ENCODE assay signal across 8 mouse cellular contexts in genomic region chr6:136803739-136804633, GRCm38 (mm10). TPM values are rescaled to one million over a fixed set of nuclear protein-coding genes. Genes with fewer than 3 reads are reported as not detected.
DNase-seq lines count a peak whose midpoint lies in the region; ATAC-seq and TF ChIP-seq lines count a peak whose summit lies in the region.

Gene Hist4h4, minus strand, starts transcription at chr6:136804415.

- H3K27me3 ChIP-seq in forebrain, embryonic 10.5 days (ENCODE audit: poor library complexity, severe bottlenecking), result no peaks in the 10 kb centered on the region
- H3K27me3 ChIP-seq in heart, embryonic 16.5 days (ENCODE audit: control insufficient read depth, insufficient read depth, low read length), result no peaks in the 10 kb centered on the region
- no peaks in the 10 kb centered on the region for H3K27me3 ChIP-seq in liver, embryonic 16.5 days (ENCODE audit: control insufficient read depth, insufficient read depth, low read depth, low read length)
- H3K27me3 ChIP-seq in neural tube, embryonic 13.5 days, result no peaks in the 10 kb centered on the region
- no peaks in the 10 kb centered on the region for H3K27me3 ChIP-seq in testis, adult 2 months (ENCODE audit: control insufficient read depth, insufficient read depth, low read length)

- DNase-seq in CD8-positive naive resting alpha-beta T cell, adult 2 months (ENCODE audit: low read depth in 2 of 2, low spot score in 2 of 2), result peak; percentile 87 to 90
- peak; percentile 99 for DNase-seq in c-Kit-positive CD71-negative TER-119-negative erythroid progenitor cells, embryonic 14.5 days (ENCODE audit: low read depth)
- DNase-seq in forebrain, embryonic 10.5 days (ENCODE audit: extremely low spot score, low spot score), result peak; percentile 92
- peak; percentile 94 to 96 for DNase-seq in kidney, postnatal 36 days

- 0 out of 2 replicates have a peak, but pooled peaks have one; percentile 18 for TF ChIP-seq CTCF in testis, adult 2 months (IDR thresholded peaks at IDR 0.05; ENCODE audit: control insufficient read depth, insufficient read depth, insufficient replicate concordance, low read depth, low read length)

- peak within 1 kb of the TSS; percentile 96 for H3K9ac ChIP-seq in heart, embryonic 16.5 days (ENCODE audit: low read length)
- peak within 1 kb of the TSS; percentile 95 for H3K9ac ChIP-seq in liver, embryonic 16.5 days (ENCODE audit: low read depth, low read length)
- peak within 1 kb of the TSS; percentile 93 for H3K9ac ChIP-seq in neural tube, embryonic 13.5 days

- peak; percentile 89 for TF ChIP-seq POLR2A in testis, adult 2 months (IDR thresholded peaks at IDR 0.05; ENCODE audit: control insufficient read depth, low read depth, low read length)

- H3K36me3 ChIP-seq in forebrain, embryonic 10.5 days (replicated peaks), result no peaks in the 10 kb centered on the region
- H3K36me3 ChIP-seq in heart, embryonic 16.5 days (ENCODE audit: control insufficient read depth, insufficient read depth), result no peaks in the 10 kb centered on the region
- H3K36me3 ChIP-seq in liver, embryonic 16.5 days (ENCODE audit: control insufficient read depth, insufficient read depth), result no peaks in the 10 kb centered on the region
- no peaks in the 10 kb centered on the region for H3K36me3 ChIP-seq in neural tube, embryonic 13.5 days
- H3K36me3 ChIP-seq in testis, adult 2 months (ENCODE audit: control insufficient read depth, insufficient read depth, low read length), result no peaks in the 10 kb centered on the region

- H3K4me1 ChIP-seq in forebrain, embryonic 10.5 days, result peaks cover 33% of the 10 kb centered on the region
- H3K4me1 ChIP-seq in heart, embryonic 16.5 days (ENCODE audit: control insufficient read depth, insufficient read depth, low read length), result peaks cover 16% of the 10 kb centered on the region
- peaks cover 41% of the 10 kb centered on the region for H3K4me1 ChIP-seq in liver, embryonic 16.5 days (ENCODE audit: control insufficient read depth, low read depth, low read length)
- H3K4me1 ChIP-seq in neural tube, embryonic 13.5 days (replicated peaks), result peaks cover 25% of the 10 kb centered on the region
- peaks cover 11% of the 10 kb centered on the region for H3K4me1 ChIP-seq in testis, adult 2 months (ENCODE audit: control insufficient read depth, insufficient read depth, low read length)

- no peaks in the 10 kb centered on the region for H3K9me3 ChIP-seq in forebrain, embryonic 10.5 days
- H3K9me3 ChIP-seq in heart, embryonic 16.5 days (replicated peaks; ENCODE audit: control insufficient read depth, low read length), result no peaks in the 10 kb centered on the region
- no peaks in the 10 kb centered on the region for H3K9me3 ChIP-seq in liver, embryonic 16.5 days (replicated peaks; ENCODE audit: control insufficient read depth, low read length)
- no peaks in the 10 kb centered on the region for H3K9me3 ChIP-seq in neural tube, embryonic 13.5 days

- peak; percentile 74 for ATAC-seq in heart, embryonic 16.5 days (replicated peaks; ENCODE audit: extremely low read depth, insufficient read depth, low FRiP score)
- ATAC-seq in liver, embryonic 16.5 days (ENCODE audit: low read depth), result peak; percentile 65
- ATAC-seq in neural tube, embryonic 13.5 days (ENCODE audit: low read depth), result peak; percentile 79

- H3K4me2 ChIP-seq in heart, embryonic 16.5 days (ENCODE audit: low read depth, low read length), result peak within 1 kb of the TSS; percentile 92
- peak within 1 kb of the TSS; percentile 86 for H3K4me2 ChIP-seq in liver, embryonic 16.5 days (ENCODE audit: low read depth, low read length)
- H3K4me2 ChIP-seq in neural tube, embryonic 13.5 days, result peak within 1 kb of the TSS; percentile 68

- WGBS in forebrain, embryonic 10.5 days, result under 1% methylated on average over 50 of the region's 50 CpGs
- under 1% methylated on average over 50 of the region's 50 CpGs for WGBS in heart, embryonic 16.5 days
- WGBS in liver, embryonic 16.5 days (ENCODE audit: insufficient replicate concordance), result under 1% methylated on average over 50 of the region's 50 CpGs
- WGBS in neural tube, embryonic 13.5 days, result under 1% methylated on average over 50 of the region's 50 CpGs

- H3K27ac ChIP-seq in forebrain, embryonic 10.5 days, result peak within 1 kb of the TSS; percentile 98
- H3K27ac ChIP-seq in heart, embryonic 16.5 days (ENCODE audit: low read length), result peak within 1 kb of the TSS; percentile 100
- H3K27ac ChIP-seq in liver, embryonic 16.5 days (ENCODE audit: low read length), result peak within 1 kb of the TSS; percentile 100
- H3K27ac ChIP-seq in neural tube, embryonic 13.5 days (replicated peaks), result peak within 1 kb of the TSS; percentile 100
- peak within 1 kb of the TSS; percentile 92 for H3K27ac ChIP-seq in testis, adult 2 months (ENCODE audit: control insufficient read depth, insufficient read depth, low read depth, low read length)

- peak within 1 kb of the TSS; percentile 62 for H3K4me3 ChIP-seq in forebrain, embryonic 10.5 days
- H3K4me3 ChIP-seq in heart, embryonic 16.5 days (ENCODE audit: low read length), result peak within 1 kb of the TSS; percentile 82
- H3K4me3 ChIP-seq in liver, embryonic 16.5 days (ENCODE audit: low read depth, low read length), result peak within 1 kb of the TSS; percentile 77
- peak within 1 kb of the TSS; percentile 61 for H3K4me3 ChIP-seq in neural tube, embryonic 13.5 days
- H3K4me3 ChIP-seq in testis, adult 2 months (ENCODE audit: control insufficient read depth, low read depth, low read length), result peak within 1 kb of the TSS; percentile 81

RNA-seq across cellular contexts. Expression of gene Hist4h4, which starts in this region (rescaled TPM):
- polyA plus RNA-seq in forebrain, embryonic 10.5 days (2016; fragmentation: Nextera tagmentation; extraction: Ambion mirVana), result 0.38 and 0.49 TPM in 2 replicates
- 0.16 and 0.20 TPM in 2 replicates for polyA plus RNA-seq in heart, embryonic 16.5 days (2015; fragmentation: Nextera tagmentation; extraction: Ambion mirVana)
- 1.2 and 1.7 TPM in 2 replicates for polyA plus RNA-seq in liver, embryonic 16.5 days (2015; fragmentation: Nextera tagmentation; extraction: Ambion mirVana)
- 0.40 and 0.56 TPM in 2 replicates for polyA plus RNA-seq in neural tube, embryonic 13.5 days (2015; fragmentation: Nextera tagmentation; extraction: Ambion mirVana)
- polyA plus RNA-seq in testis, adult 2 months (2012; rRNA removed), result 0.96 and 0.99 TPM in 2 replicates

Comparison
In these comparisons a context has a peak if more than half of its experiments do, and no peak if none do; other contexts are left out.
1. Peak in every context shown above with its lines: DNase-seq, ATAC-seq, H3K4me3 ChIP-seq and H3K27ac ChIP-seq.
2. Peak in DNase-seq, H3K4me3 ChIP-seq and H3K27ac ChIP-seq in forebrain, embryonic 10.5 days; RNA of the gene not detected or under 1 TPM.
3. Peak in ATAC-seq, H3K4me3 ChIP-seq, H3K27ac ChIP-seq, H3K9ac ChIP-seq and H3K4me2 ChIP-seq in heart, embryonic 16.5 days; RNA of the gene not detected or under 1 TPM.
4. Peak in ATAC-seq, H3K4me3 ChIP-seq, H3K27ac ChIP-seq, H3K9ac ChIP-seq and H3K4me2 ChIP-seq in neural tube, embryonic 13.5 days; RNA of the gene not detected or under 1 TPM.